Mouse (Mus musculus) liver, postnatal 0 days (tissue): ENCODE results near the gene Wt1. TPM values are rescaled to one million over a fixed set of nuclear protein-coding genes. Genes with fewer than 3 reads are reported as not detected.
A peak's percentile ranks its signal among the peaks of the same experiment; 100 is the strongest.

Experiments used
- ATAC-seq: fragments of 200-750 bp; cut with Nextera tagmentation; 2 replicates; pipeline ENCODE4 v1.8.0; 2017; ENCODE audit warnings: mild to moderate bottlenecking, moderate library complexity
- DNase-seq: peaks from one replicate; pipeline ENCODE4 v3.0.0-alpha.2; 2016
- H3K27ac ChIP-seq: fragments of 300-500 bp; sonication (generic); 2 replicates; pipeline ENCODE4 v1.5.1; 2014; ENCODE audit warnings: antibody characterized with exemption, moderate library complexity, mild to moderate bottlenecking, low read depth
- H3K27me3 ChIP-seq: fragments of 300-500 bp; sonication (generic); 2 replicates; pipeline ENCODE4 v1.6.1; 2014; ENCODE audit warnings: low read length, control low read depth, mixed read lengths; ENCODE audit not compliant: insufficient read depth
- H3K36me3 ChIP-seq: fragments of 300-500 bp; sonication (generic); replicated peaks from 2 replicates; pipeline ENCODE4 v1.6.1; 2014; ENCODE audit warnings: mild to moderate bottlenecking, control low read depth, low read length, moderate library complexity, mixed read lengths; ENCODE audit not compliant: insufficient read depth
- H3K4me1 ChIP-seq: fragments of 300-500 bp; sonication (generic); 2 replicates; pipeline ENCODE4 v1.6.1; 2014; ENCODE audit warnings: antibody characterized with exemption, mild to moderate bottlenecking, control low read depth; ENCODE audit not compliant: insufficient read depth
- H3K4me2 ChIP-seq: fragments of 300-500 bp; sonication (generic); 2 replicates; pipeline ENCODE4 v1.6.1; 2014; ENCODE audit warnings: low read depth, mild to moderate bottlenecking, low read length, moderate library complexity, mixed read lengths
- H3K4me3 ChIP-seq: fragments of 300-500 bp; sonication (generic); 2 replicates; pipeline ENCODE4 v1.5.1; 2014; ENCODE audit warnings: low read depth, low read length
- H3K9ac ChIP-seq: fragments of 300-500 bp; sonication (generic); replicated peaks from 2 replicates; pipeline ENCODE4 v1.6.1; 2014; ENCODE audit warnings: mild to moderate bottlenecking, moderate library complexity
- H3K9me3 ChIP-seq: fragments of 300-500 bp; sonication (generic); 2 replicates; pipeline ENCODE4 v1.6.1; 2016; ENCODE audit warnings: mild to moderate bottlenecking, control low read depth, low read length, mixed read lengths
- CTCF ChIP-seq: sonication (generic); IDR thresholded peaks from 2 replicates; pipeline ENCODE4 v1.5.1; 2016; ENCODE audit warnings: antibody characterized with exemption, low read depth
- EP300 ChIP-seq: IDR thresholded peaks from 2 replicates; pipeline ENCODE4 v1.6.1; 2016; ENCODE audit warnings: antibody characterized with exemption, low read depth, mild to moderate bottlenecking
- WGBS: fragments of 180-500 bp; shearing (Covaris S2); extraction: QIAGEN DNeasy Blood & Tissue Kit; methylation state at CpG from one replicate; pipeline ENCODE4 v1.1.7; 2014; ENCODE audit not compliant: insufficient replicate concordance; 5-methylcytosine and 5-hydroxymethylcytosine counted together
- polyA plus RNA-seq: library from polyadenylated mRNA; unstranded; fragments of >200 nt; fragmentation: Nextera tagmentation; extraction: Ambion mirVana; gene quantifications from 2 replicates; pipeline ENCODE4 v1.2.1, GENCODE M21; 2015

Gene Wt1
- polyA plus RNA-seq: 0.86 and 1.1 TPM in 2 replicates

DNA sequence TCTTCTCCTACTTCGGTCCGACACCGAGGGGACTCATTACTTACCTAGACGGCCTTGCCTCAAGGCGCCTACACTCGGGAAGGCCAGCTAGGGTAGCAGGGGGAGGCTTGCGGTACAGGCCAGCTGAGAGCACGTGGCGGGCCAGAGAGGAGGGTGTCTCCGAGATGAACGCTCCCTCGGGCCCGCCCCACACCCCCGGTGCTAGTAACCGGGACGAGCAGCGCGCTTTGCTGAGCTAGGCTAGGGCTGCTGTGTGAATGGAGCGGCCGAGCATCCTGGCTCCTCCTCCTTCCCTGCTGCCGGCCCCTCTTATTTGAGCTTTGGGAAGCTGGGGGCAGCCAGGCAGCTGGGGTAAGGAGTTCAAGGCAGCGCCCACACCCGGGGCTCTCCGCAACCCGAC is at the start of gene Wt1:
TSS of gene Wt1 (plus strand) at position 251 of the 400 bp plus-strand sequence.
- ATAC-seq: peak; percentile 33; the same call in 1 of the 2 replicates
- 1% methylated on average over 25 of the region's 25 CpGs for WGBS
- no peaks in the 10 kb centered on the region for H3K9me3 ChIP-seq
- peak within 1 kb of the TSS; percentile 40 for H3K4me3 ChIP-seq
- no peak within 1 kb of the TSS for H3K27ac ChIP-seq
- H3K4me2 ChIP-seq: peak within 1 kb of the TSS; percentile 46
- peaks cover 97% of the 10 kb centered on the region for H3K27me3 ChIP-seq
- no peak for DNase-seq
- 0 out of 2 replicates have a peak within 1 kb of the TSS, but pooled peaks have one; percentile 26 for H3K9ac ChIP-seq
- no peaks in the 10 kb centered on the region for H3K36me3 ChIP-seq
- no peak for TF ChIP-seq CTCF
- no peak for TF ChIP-seq EP300
- peaks cover 11% of the 10 kb centered on the region for H3K4me1 ChIP-seq

DNA sequence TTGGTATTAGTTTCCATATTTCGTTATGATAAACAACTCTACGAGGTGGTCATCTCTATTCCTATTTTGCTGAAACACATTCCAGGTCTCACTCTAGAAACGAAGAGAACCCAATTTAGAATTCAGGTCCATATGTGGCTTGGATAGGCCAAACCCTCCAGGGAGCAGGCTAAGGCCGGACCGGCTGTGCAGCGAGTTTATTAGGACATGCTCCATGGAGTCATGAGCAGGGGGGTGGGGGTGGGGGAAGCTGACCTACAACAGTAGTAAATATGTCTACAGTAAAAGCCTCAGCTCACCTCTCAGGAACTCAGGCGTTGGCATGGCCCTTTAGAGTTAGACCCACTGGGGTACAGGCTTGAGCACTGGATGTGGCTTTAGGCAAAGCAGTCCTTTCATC is 49.2 kb upstream of the Wt1 start:
- DNase-seq (no peak), ATAC-seq (no peak)
- Histone ChIP-seq H3K4me3 (no peak overlapping the region), H3K36me3 (no peaks in the 10 kb centered on the region), H3K4me2 (no peak overlapping the region), H3K9ac (no peak overlapping the region), H3K9me3 (no peaks in the 10 kb centered on the region), H3K4me1 (no peaks in the 10 kb centered on the region), H3K27ac (no peak overlapping the region), H3K27me3 (no peaks in the 10 kb centered on the region)
- WGBS: 77% methylated on average over 7 of the region's 7 CpGs
- TF ChIP-seq EP300 (no peak), CTCF (no peak)

DNA sequence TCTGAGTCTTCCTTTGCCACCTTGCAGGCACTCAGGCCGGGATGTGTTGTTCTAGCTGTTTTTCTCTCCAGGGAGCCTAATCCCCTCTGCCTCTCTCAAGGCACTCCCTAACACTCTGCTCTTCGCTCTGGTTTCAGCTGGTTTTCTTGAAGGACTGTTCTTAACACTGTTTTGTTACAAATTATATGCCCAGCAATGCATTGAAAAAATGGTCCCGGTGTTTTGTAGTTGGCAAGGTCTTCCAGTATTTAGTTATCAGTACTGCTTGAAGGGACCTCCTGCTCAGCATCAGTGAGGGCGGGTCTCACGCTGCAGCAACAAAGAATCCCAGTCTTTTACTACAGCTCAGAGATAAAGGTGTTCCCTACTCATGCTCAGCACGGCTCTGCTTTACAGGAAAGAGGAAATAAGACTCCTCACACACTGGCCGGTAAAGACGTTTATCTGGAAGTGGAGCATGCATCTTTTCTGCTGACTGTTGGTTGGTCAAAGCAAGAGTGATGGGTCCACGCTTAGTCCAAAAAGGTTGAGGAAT is 44.0 kb upstream of the Wt1 start:
- ATAC-seq (no peak), DNase-seq (no peak)
- 29% methylated on average over 9 of the region's 9 CpGs for WGBS
- no peaks in the 10 kb centered on the region for H3K9me3 ChIP-seq
- H3K27ac ChIP-seq: no peak overlapping the region
- H3K4me3 ChIP-seq: no peak overlapping the region
- H3K9ac ChIP-seq: no peak overlapping the region
- H3K4me2 ChIP-seq: no peak overlapping the region
- no peaks in the 10 kb centered on the region for H3K36me3 ChIP-seq
- TF ChIP-seq CTCF (no peak), EP300 (no peak)
- H3K4me1 ChIP-seq: no peaks in the 10 kb centered on the region
- H3K27me3 ChIP-seq: no peaks in the 10 kb centered on the region

DNA sequence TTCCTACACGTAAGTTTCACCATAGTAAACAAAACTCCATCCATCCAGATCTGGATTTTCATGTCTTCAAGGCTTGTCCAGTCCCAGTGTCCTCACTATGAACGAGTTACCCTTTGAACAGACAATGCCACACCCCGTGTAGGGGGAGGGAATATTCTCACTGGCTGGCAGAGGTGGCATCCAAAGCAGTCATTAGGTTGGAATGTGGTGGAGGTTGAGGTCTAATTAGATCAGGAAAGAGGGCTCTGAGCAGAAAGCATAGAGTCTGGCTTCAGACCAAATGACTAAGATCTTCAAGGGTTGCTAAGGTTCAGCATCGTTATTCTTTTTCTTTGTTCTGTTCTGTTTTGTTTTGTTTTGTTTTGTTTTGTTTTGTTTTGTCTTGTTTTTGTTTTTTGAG is 42.3 kb upstream of the Wt1 start:
- no peaks in the 10 kb centered on the region for H3K27me3 ChIP-seq
- 64% methylated on average over 4 of the region's 4 CpGs for WGBS
- DNase-seq: no peak
- H3K4me2 ChIP-seq: no peak overlapping the region
- H3K27ac ChIP-seq: no peak overlapping the region
- H3K9ac ChIP-seq: no peak overlapping the region
- H3K9me3 ChIP-seq: no peaks in the 10 kb centered on the region
- H3K4me1 ChIP-seq: no peaks in the 10 kb centered on the region
- no peak overlapping the region for H3K4me3 ChIP-seq
- no peaks in the 10 kb centered on the region for H3K36me3 ChIP-seq
- TF ChIP-seq CTCF (no peak), EP300 (no peak)
- no peak for ATAC-seq

DNA sequence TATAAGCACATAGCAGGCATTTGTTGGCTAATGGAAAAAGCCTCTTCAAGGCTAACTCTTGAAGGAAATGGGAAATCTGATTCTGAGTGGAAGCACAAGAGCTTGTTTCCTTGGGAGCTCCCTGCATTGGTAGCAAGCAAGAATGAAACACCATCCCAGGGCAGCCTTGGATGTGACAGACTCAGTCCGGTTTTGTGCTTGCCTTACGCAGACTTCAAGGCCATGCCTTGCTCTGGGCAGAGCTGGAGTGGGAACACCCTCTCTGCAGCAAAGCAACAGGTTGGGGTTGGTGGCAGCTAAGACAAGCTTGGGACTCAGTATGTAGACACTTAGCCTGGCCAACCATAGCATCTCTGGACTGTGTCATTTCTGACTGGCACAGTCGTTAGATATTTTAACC is 40.2 kb upstream of the Wt1 start:
- Histone ChIP-seq H3K4me2 (no peak overlapping the region), H3K4me3 (no peak overlapping the region), H3K9ac (no peak overlapping the region), H3K36me3 (no peaks in the 10 kb centered on the region), H3K27ac (no peak overlapping the region), H3K9me3 (no peaks in the 10 kb centered on the region), H3K27me3 (no peaks in the 10 kb centered on the region), H3K4me1 (no peaks in the 10 kb centered on the region)
- ATAC-seq (no peak), DNase-seq (no peak)
- TF ChIP-seq CTCF (no peak), EP300 (no peak)
- 81% methylated on average over 3 of the region's 3 CpGs for WGBS

DNA sequence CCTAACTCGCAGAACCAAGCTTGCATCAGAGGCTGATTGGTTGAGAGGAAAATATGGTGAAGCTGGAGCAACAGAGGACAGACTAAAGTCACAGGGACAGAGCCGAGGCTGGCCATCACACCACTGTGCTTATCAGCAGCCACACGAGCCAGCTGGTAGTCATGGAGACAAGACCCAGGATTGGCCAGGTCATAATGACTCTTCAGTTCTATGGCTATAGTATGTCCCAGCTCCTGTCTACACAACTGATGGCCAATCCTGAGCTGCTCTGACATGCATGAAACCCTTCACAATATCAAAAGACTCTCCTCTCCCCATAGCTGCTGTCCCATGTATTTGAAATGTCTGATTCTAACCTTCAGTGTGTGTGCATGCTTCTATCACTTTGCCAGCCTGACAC is 38.3 kb upstream of the Wt1 start:
- no peak for DNase-seq
- Histone ChIP-seq H3K27me3 (no peaks in the 10 kb centered on the region), H3K36me3 (no peaks in the 10 kb centered on the region), H3K4me1 (no peaks in the 10 kb centered on the region), H3K27ac (no peak overlapping the region), H3K4me3 (no peak overlapping the region), H3K9ac (no peak overlapping the region), H3K4me2 (no peak overlapping the region), H3K9me3 (no peaks in the 10 kb centered on the region)
- 68% methylated on average over 3 of the region's 3 CpGs for WGBS
- no peak for TF ChIP-seq EP300
- no peak for TF ChIP-seq CTCF
- ATAC-seq: no peak

DNA sequence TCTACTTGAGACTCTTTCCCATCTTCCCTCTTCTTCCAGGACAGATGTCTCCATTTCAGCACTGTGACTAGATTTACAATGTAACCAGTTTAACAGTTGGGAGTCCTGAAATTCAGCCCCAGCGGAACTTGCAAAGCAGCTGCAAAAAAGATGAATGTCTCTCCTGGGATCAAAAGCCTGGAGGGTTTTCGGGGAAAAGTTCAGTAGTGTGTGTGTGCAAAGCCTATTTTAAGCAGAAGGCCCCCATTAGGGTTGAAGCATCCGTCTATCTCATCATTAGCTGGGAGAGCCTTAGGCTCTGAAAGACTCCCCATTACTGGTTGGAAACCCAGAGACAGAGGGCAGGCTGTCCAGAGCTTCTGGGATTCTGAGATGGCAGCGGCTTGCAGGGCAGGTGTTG is 37.2 kb upstream of the Wt1 start:
- TF ChIP-seq CTCF: no peak
- TF ChIP-seq EP300: no peak
- Histone ChIP-seq H3K4me3 (no peak overlapping the region), H3K36me3 (no peaks in the 10 kb centered on the region), H3K27ac (no peak overlapping the region), H3K4me1 (no peaks in the 10 kb centered on the region), H3K4me2 (no peak overlapping the region), H3K9ac (no peak overlapping the region), H3K9me3 (no peaks in the 10 kb centered on the region), H3K27me3 (no peaks in the 10 kb centered on the region)
- no peak for ATAC-seq
- DNase-seq: no peak
- WGBS: 70% methylated on average over 4 of the region's 4 CpGs
